15 mouse cellular contexts compared by ENCODE assay signal in the genomic region with DNA sequence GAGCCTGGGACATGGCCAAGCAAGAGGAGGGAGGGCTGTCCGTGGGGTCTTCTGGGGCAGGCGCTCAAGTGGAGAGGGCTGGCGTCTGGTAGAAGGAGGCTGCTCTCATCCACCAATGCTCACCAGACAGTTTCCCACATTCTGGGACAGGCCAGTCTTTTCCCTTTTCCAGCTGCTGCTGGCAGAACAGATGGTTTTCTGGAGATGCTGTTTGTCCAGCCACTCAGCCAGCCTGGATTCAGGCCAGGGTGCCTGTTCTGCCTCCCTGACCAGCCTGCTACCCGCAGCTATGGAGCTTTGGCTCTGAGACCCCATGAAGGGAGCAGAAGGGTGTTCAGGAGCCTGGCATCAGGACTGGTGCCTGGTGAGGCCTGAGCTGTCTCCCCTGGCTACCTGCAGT. TPM values are rescaled to one million over a fixed set of nuclear protein-coding genes. Genes with fewer than 3 reads are reported as not detected.
DNase-seq lines count a peak whose midpoint lies in the region; ATAC-seq and TF ChIP-seq lines count a peak whose summit lies in the region.
"Had no signal": no experiment of that assay in that cellular context is flagged by ENCODE, and none has a peak within 500 bp of the region (broad histone marks: within the 10 kb centered on the region; RNA-seq: fewer than 3 reads in every experiment).

No protein-coding gene starts in this region.

- H3K4me2 ChIP-seq in forebrain, embryonic 14.5 days (ENCODE audit: low read length): no peak overlapping the region
- H3K4me2 ChIP-seq in hindbrain, postnatal 0 days (ENCODE audit: low read depth, low read length): no peak overlapping the region
- H3K4me2 ChIP-seq in neural tube, embryonic 13.5 days: no peak overlapping the region
- H3K4me2 ChIP-seq: embryonic facial prominence, embryonic 13.5 days had no signal

- H3K9ac ChIP-seq in forebrain, embryonic 14.5 days (ENCODE audit: low read length): peak overlapping the region; percentile 17; the same call in 1 of the 2 replicates
- no peak overlapping the region for H3K9ac ChIP-seq in hindbrain, postnatal 0 days (replicated peaks; ENCODE audit: low read length)
- H3K9ac ChIP-seq in neural tube, embryonic 13.5 days: no peak overlapping the region
- H3K9ac ChIP-seq: embryonic facial prominence, embryonic 13.5 days; liver, embryonic 14.5 days had no signal

- H3K4me1 ChIP-seq in forebrain, embryonic 14.5 days (ENCODE audit: control insufficient read depth, insufficient read depth, low read length): peaks cover 51% of the 10 kb centered on the region
- no peaks in the 10 kb centered on the region for H3K4me1 ChIP-seq in hindbrain, postnatal 0 days (ENCODE audit: insufficient read depth, low read length)
- H3K4me1 ChIP-seq in neural tube, embryonic 13.5 days (replicated peaks): peaks cover 74% of the 10 kb centered on the region
- H3K4me1 ChIP-seq: embryonic facial prominence, embryonic 13.5 days had no signal

- H3K27me3 ChIP-seq in forebrain, embryonic 14.5 days (replicated peaks; ENCODE audit: control insufficient read depth, insufficient read depth, low read length): no peaks in the 10 kb centered on the region
- no peaks in the 10 kb centered on the region for H3K27me3 ChIP-seq in hindbrain, postnatal 0 days (ENCODE audit: insufficient read depth, low read length)
- no peaks in the 10 kb centered on the region for H3K27me3 ChIP-seq in neural tube, embryonic 13.5 days
- H3K27me3 ChIP-seq: embryonic facial prominence, embryonic 13.5 days had no signal

- intact Hi-C loops in gastrocnemius, adult 2 months (cut with DNase I): no loop called here
- intact Hi-C loops in gastrocnemius, postnatal 36 days (cut with DNase I): no loop called here

- ATAC-seq in forebrain, embryonic 14.5 days: no peak
- ATAC-seq in hindbrain, postnatal 0 days: peak; percentile 35; the same call in 1 of the 2 replicates
- peak; percentile 17; the same call in 1 of the 2 replicates for ATAC-seq in neural tube, embryonic 13.5 days (ENCODE audit: low read depth)

- DNase-seq in gastrocnemius, adult 2 months: peak; percentile 33
- no peak for DNase-seq in gastrocnemius, postnatal 36 days
- DNase-seq in forebrain, embryonic 14.5 days (ENCODE audit: low spot score): peak; percentile 53
- no peak for DNase-seq in hindbrain, postnatal 0 days (ENCODE audit: low spot score)
- no peak for DNase-seq in layer of hippocampus, postnatal 14 days (ENCODE audit: low spot score in 2 of 2)
- no peak for DNase-seq in right cerebral cortex, adult 18-20 months
- no peak for DNase-seq in lung, postnatal 36 days
- DNase-seq: adrenal gland, postnatal 10 days; B cell, adult 2 months; cerebellum, postnatal 36 days had no signal

- H3K9me3 ChIP-seq in forebrain, embryonic 14.5 days (replicated peaks; ENCODE audit: control insufficient read depth, low read length): no peaks in the 10 kb centered on the region
- H3K9me3 ChIP-seq in hindbrain, postnatal 0 days (ENCODE audit: low read length): no peaks in the 10 kb centered on the region
- H3K9me3 ChIP-seq in neural tube, embryonic 13.5 days: no peaks in the 10 kb centered on the region
- H3K9me3 ChIP-seq: embryonic facial prominence, embryonic 13.5 days had no signal

- 37% methylated on average over 4 of the region's 4 CpGs for WGBS in forebrain, embryonic 14.5 days
- 32% methylated on average over 3 of the region's 4 CpGs for WGBS in hindbrain, postnatal 0 days
- WGBS in neural tube, embryonic 13.5 days: 25% methylated on average over 4 of the region's 4 CpGs

- no peak for TF ChIP-seq CTCF in gastrocnemius, adult 2 months (IDR thresholded peaks at IDR 0.05)
- no peak for TF ChIP-seq CTCF in hindbrain, postnatal 0 days (IDR thresholded peaks at IDR 0.05; ENCODE audit: low read depth)

- no peak overlapping the region for H3K27ac ChIP-seq in gastrocnemius, adult 2 months
- H3K27ac ChIP-seq in forebrain, embryonic 14.5 days (ENCODE audit: low read depth, low read length): peak overlapping the region; percentile 91
- H3K27ac ChIP-seq in hindbrain, postnatal 0 days: no peak overlapping the region; the same call in 1 of the 2 replicates
- peak overlapping the region; percentile 90 for H3K27ac ChIP-seq in neural tube, embryonic 13.5 days (replicated peaks)
- H3K27ac ChIP-seq: embryonic facial prominence, embryonic 13.5 days; kidney, postnatal 0 days; liver, embryonic 14.5 days; stomach, postnatal 0 days had no signal

- 0 out of 2 replicates have a peak, but pooled peaks cover 3% of the 10 kb centered on the region for H3K36me3 ChIP-seq in forebrain, embryonic 14.5 days (ENCODE audit: control insufficient read depth, insufficient read depth, low read length)
- H3K36me3 ChIP-seq in hindbrain, postnatal 0 days (ENCODE audit: insufficient read depth, low read length): no peaks in the 10 kb centered on the region
- H3K36me3 ChIP-seq in neural tube, embryonic 13.5 days: no peaks in the 10 kb centered on the region
- H3K36me3 ChIP-seq: embryonic facial prominence, embryonic 13.5 days had no signal

- no peak overlapping the region for H3K4me3 ChIP-seq in gastrocnemius, adult 2 months
- H3K4me3 ChIP-seq in forebrain, embryonic 14.5 days (ENCODE audit: low read depth, low read length): no peak overlapping the region
- no peak overlapping the region for H3K4me3 ChIP-seq in hindbrain, postnatal 0 days (ENCODE audit: low read length)
- no peak overlapping the region for H3K4me3 ChIP-seq in neural tube, embryonic 13.5 days
- H3K4me3 ChIP-seq: embryonic facial prominence, embryonic 13.5 days had no signal

RNA-seq across cellular contexts. Expression of a gene that starts 10.6 kb away (rescaled TPM):
- total RNA-seq in gastrocnemius, adult 2 months (2021): 1 to 10 TPM; 3.9 to 7.6 TPM
- total RNA-seq in gastrocnemius, postnatal 36 days (2021): 1 to 10 TPM; 5.7 to 9.0 TPM
- polyA plus RNA-seq in forebrain, embryonic 14.5 days (2014; fragmentation: Nextera tagmentation; extraction: Ambion mirVana): 10.9 and 11.8 TPM in 2 replicates
- total RNA-seq in hindbrain, postnatal 0 days (2014; rRNA removed): 5.5 and 7.5 TPM in 2 replicates
- 2.5 and 2.7 TPM in 2 replicates for polyA plus RNA-seq in hindbrain, postnatal 0 days (2015; fragmentation: Nextera tagmentation; extraction: Ambion mirVana)
- 16.3 and 16.6 TPM in 2 replicates for polyA plus RNA-seq in neural tube, embryonic 13.5 days (2015; fragmentation: Nextera tagmentation; extraction: Ambion mirVana)
- 10 to 100 TPM; 28.0 to 28.9 TPM for total RNA-seq in layer of hippocampus, postnatal 14 days (2021)

Comparison
In these comparisons a context has a peak if more than half of its experiments do, and no peak if none do; other contexts are left out.
1. DNase-seq: peak in gastrocnemius, adult 2 months (single experiment) and forebrain, embryonic 14.5 days (single experiment); none in gastrocnemius, postnatal 36 days (0 of 2), hindbrain, postnatal 0 days (single experiment), layer of hippocampus, postnatal 14 days (0 of 2), right cerebral cortex, adult 18-20 months (single experiment) and lung, postnatal 36 days (single experiment).
2. H3K27ac ChIP-seq: peak in forebrain, embryonic 14.5 days (single experiment) and neural tube, embryonic 13.5 days (single experiment); none in gastrocnemius, adult 2 months (single experiment) and hindbrain, postnatal 0 days (single experiment).